Mouse (Mus musculus) megakaryocyte, embryonic 14.5 days (primary cell): Measurements from ENCODE around the gene Grm7.

Experiments
- FLI1 ChIP-seq: IDR thresholded peaks from 2 replicates; pipeline ENCODE4 v1.6.1; 2012; ENCODE audit warnings: low read length, inconsistent platforms, mixed read lengths
- GATA1 ChIP-seq: IDR thresholded peaks from 3 replicates; pipeline ENCODE4 v1.6.1; 2012; ENCODE audit warnings: mixed read lengths, low read length, inconsistent platforms, borderline replicate concordance

GRCm38 (mm10) chr6:111278516-111278915 is 633.1 kb downstream of the Grm7 start:
- TF ChIP-seq GATA1 (no peak), FLI1 (no peak)
